Mouse (Mus musculus) lung, postnatal 36 days (tissue): ENCODE measurements at regions not wholly inside any gene's neighbourhood (a gene's known extent, or its start where the extent isn't known, plus 50 kb on each side); places are given as distances from the start of the nearest gene placed in this dataset.

Experiments
- DNase-seq: peaks from one replicate; pipeline ENCODE4 v3.0.0; 2022; ENCODE audit warnings: mixed read lengths

DNA sequence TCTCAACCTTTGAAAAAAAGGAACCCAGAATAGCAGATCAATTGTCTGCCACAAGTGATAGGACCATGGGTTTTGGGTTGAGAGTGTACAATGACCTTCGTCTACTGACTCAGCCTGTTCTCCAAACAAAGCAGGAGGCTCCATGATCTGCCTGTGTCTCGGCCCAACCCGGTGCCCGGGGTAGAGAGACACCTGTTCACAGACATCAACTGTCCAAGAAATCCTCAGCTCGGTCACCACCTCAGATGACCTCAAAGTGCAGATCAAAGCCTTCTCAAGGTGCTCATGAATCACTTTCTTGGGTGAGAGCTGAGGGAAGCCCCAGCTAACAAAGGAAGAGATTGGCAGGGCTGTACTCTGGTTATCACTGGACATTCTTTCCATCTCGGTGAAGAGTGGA lies 108.1 kb upstream of the Ctnnb1 start:
- DNase-seq = no peak

DNA sequence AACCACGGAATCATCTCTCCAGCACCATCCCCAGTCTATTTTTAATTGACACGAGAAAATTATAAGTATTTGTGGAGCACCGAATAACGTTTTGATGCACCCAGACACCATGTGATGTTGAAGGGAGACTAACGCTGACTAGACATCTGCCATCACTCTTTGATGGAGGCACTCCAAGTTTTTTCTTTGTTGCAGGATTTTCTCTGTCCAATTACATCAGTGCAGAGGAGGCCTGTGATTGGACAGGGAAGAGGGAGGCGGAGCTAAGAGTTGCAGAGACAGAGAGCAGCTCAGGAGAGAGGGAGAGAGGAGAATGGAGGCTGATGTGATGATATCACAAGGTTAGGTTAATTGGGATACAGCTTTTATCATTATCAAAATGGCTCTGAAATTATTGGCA lies 105.6 kb upstream of the Ctnnb1 start:
- DNase-seq = no peak

DNA sequence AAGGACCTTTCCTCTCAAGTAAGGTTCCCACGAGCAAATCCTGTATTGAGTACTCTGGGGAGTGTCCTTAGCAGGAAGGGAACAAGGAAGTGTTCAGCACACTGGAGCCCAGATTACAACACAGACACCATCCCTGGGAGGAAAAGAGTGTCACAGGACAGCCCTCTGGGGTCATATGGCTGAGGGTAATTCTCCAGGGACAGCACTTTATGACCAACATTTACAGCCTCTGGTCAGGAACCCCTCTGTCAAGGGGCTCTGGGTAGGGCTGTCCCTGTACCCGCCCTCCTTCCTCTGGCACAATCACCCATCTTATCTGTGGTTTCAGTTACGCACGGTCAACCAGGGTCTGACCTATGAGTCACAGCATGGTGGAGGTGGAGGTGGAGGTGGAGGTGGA lies 102.8 kb upstream of the Ctnnb1 start:
- DNase-seq = peak; percentile 55

DNA sequence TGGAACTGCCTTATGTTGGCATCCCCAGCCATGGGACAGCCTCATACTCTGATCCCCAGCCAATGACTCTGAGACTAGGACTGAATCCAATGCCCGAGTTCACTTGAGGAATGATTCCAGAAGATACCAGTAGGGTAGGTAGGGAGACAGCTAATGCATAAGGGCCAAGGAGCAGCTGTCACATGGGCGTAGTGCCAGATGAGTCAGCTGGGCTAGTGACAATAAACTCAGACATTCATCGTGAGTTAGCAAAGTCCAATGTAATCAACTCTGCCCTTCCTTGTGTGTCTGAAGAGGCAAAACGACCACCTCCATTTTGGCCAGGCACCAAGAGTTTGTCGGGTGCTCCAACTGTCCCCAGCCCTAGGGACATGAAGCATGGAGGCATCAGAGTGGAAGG lies 98.5 kb upstream of the Ctnnb1 start:
- DNase-seq = peak; percentile 70

DNA sequence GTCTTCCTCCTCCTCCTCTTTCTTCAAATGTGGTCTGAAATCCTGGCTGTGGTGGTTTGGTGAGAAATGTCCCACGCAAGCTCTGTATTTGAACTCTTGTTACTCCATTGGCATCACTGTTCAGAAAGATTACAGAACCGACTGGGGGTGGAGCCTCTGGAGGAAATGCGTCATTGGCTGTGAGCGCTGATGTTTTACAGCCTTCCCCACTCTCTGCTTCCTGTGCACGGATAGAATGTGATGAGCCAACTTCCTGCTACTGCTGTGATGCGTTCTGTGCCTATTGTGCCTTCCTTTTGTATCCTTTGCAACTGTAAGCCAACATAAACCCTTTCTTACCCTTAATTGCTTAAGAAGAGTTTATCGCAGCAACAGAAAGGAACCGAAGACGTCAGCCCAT lies 94.8 kb upstream of the Ctnnb1 start:
- DNase-seq = no peak

DNA sequence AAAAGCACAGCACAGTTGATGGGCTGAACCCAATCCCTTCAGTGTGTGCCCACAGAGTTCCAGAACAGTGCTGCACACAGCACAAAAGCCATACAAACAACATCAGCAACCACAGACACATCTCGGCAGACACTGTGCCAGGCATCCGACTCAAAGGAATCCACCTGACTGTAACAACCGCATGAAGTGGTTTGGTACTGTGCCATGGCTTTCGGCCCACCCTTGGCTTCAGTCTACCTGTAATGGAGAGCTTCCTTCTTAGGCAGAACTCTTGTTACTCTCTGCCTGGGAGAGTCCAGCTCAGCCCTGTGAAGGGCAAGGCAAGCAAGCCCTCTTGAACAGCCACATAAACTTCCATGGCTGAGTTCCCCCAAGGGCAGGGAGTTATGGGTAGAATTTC lies 93.4 kb upstream of the Ctnnb1 start:
- peak; percentile 50 for DNase-seq

DNA sequence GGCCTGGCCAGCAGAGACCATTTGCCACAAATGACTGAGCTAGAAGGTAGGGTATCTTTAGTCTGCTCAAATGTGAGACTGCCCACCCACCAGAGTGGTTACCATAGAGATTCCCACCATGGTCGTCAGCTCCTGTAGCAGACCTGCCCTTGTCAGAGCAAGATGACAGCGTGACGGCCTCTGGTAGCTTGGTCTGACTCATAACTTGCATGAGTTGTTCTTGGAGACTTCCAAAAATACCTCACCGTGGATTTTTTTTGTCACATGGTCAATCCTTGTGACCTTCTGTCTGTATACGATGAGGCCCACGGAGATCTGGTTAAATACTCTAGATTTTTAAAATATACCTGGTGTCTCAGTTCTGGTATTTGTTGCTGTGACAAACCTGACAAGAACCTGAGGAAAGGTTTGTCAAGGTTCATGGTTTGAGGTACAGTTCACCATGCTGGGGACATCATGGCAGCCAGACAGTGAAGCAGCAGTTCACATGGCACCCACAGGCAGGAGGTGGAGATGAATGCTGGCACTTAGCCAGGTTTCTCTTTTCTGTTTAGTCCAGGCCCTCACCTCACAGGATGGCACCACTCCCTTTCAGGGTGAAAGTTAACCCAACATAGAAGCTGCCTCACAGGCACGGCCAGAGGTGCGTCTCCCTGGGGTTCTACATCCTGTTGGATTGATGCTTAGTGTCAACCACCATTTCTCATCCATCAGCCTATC lies 91.4 kb upstream of the Ctnnb1 start:
- DNase-seq = no peak

DNA sequence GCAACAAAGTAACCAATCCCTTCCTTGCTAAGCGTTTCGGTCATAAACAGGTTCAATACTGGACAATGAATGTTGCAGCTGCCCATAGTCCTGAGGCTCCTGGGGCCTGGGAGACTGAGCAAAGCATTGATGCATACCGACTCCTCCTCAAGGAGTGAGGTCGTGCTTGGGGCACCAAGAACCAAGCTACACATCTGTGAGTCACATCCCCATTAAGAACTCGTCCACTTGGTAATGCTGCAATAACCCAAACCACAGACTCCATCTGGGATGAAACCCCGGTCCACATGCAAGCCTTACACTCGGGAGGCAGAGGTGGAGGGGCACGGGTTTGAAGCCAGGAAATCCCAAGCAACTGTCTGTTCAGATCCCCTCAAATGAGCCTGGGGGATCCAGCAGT lies 85.3 kb upstream of the Ctnnb1 start:
- no peak for DNase-seq

DNA sequence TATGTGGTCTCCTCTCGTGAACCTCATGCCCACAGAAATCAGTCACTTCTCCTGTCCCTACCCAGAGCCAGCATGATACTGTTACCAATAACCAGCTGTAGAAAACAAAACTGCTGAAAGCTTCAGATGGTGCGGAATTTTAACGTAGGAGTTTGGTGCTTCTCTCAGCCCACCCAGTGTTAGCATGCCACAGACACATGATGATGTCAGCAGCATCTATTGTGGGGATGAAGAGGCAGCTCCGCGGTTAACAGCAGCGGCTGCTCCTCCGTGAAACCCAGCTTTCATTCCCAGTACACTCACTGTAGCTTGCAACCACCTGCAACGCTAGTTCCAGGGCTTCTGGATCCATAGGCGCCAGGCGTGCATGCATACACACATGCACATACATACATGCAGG lies 83.5 kb upstream of the Ctnnb1 start:
- DNase-seq = no peak

DNA sequence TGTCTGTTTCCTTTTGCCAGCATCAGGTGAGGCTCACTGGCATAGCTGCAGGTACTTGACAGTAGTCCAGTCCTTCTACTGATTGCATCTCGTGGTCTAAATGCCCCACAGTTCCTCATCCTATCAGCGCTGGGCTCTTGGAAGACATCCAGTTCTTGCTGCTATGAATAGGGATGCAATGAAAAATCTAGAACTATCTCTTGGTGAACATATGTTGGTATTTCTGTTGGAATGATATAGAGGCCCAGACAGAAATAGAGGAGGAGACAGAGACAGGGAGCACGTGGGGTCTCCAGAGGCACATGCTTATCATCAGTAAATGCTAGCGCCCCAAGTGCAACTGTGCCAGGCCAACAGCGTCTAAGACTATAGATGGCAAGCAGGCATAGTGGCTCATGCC lies 81.4 kb upstream of the Ctnnb1 start:
- DNase-seq = no peak

DNA sequence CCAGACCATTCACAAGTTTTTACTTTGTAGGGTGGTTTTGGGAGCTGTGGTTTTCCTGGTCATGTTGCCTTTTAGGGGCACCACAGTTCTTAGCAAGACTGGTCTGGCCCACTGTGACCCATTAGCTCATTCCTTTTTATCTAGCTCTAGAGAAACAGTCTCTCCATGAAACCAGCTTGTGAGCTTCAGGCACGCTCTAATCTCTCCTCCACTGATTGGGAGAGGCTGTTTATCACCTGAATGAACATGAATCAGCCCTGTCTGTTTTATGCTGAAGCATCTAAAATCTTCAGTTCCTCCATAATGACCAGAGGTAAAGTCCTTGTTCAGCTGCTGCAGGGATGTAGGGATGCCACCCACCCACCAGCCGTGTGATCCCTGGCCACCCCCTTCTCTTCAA lies 80.1 kb upstream of the Ctnnb1 start:
- no peak for DNase-seq

DNA sequence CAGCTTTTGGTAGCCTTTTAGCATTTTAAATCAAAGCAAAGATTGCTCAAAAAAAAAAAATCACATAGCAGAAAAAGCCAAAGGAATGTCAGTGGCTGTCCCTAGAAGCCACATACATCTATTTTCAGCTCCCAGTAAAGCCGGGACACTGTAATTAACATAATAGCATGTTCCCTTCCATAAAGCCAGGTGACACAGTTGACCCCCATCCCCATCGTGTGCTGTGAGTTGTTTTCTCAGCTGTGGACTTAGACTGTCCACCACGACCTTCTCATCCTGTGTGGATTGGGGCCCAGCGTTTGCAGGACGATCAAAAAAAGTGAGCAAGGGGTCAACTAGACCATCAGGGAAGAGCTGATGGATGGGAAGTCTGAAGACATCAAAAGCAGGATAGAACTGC lies 78.9 kb upstream of the Ctnnb1 start:
- no peak for DNase-seq

DNA sequence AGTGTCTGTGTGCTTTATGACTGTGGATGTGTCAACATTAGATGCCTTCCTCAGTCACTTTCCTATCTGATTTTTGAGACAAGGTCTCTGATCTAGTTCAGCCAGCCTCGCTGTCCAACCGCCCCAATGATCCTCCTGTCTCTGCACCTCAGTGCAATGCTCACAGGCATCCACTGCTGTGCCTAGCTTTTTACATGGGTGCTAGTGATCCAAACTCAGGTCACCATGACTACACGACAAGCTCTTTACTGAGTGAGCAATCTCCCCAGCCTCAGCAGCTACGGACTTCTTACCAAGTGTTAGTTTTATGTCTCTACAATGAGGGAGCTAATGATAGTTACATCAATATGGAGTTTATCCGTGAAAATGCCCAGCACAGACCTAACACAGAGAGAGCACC lies 77.1 kb upstream of the Ctnnb1 start:
- no peak for DNase-seq

DNA sequence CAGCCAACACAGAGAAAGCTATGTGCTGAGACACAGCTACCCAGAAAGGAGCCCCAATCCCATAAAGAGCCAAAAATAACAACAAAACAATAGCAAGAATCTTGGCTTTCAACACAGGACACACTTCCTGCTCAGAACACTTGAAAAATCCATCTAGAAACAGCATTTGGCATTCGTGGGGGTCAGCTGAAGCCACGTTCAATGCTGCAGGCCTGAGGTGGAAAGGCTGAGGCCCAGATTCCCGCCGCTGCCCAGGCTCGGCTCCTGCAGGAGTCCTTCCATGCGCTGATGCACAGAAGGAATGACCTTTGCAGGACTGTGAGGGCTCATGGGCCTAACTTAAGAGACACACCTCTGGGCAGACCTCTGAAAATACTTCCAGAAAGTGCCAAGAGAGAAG lies 76.4 kb upstream of the Ctnnb1 start:
- DNase-seq = no peak

DNA sequence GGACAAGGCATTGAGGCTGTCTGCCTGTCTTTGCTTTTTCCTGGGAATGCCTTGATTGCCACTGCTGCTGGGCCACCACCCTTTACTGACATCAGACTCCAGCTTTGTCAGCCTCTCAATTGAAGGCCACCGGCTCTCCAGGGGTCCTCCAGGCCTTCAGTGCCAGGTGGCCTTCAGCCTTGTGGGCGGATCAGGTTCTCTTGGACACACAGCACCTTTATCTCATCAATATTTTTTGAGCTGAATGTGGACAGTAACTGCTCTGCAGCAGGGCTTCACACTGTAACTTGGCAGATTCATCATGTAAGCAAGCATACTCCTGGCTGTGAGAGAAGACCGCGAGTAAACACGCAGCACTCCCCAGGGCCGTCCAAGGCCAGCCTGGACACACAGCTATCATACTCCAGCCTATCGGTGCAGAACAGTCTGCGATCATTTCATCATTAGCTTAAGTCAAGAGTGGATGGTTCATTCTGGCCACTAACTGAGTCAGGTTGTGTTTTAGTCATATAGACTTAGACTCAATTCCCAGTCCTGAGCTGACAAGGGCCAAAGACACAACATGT lies 75.9 kb upstream of the Ctnnb1 start:
- DNase-seq = no peak

DNA sequence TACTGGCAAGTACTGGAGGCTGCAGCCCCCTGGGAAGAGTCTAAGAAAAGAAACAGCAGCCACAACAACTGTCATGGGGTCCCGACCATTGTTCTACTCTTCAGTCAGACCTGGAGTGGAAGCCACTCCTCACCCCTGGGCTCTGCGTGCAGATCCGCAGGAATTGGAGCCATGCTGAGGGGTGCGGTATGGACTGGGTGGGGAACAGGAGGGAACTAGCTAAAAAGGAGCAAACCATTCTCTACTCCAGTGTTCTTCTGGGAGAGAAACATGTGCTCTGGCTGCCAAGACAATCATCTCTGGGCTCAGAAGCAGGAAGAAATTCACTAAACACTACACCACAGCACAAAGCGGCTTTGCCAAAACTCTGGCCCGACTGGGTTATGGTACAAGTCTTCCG lies 74.7 kb upstream of the Ctnnb1 start:
- DNase-seq = no peak

DNA sequence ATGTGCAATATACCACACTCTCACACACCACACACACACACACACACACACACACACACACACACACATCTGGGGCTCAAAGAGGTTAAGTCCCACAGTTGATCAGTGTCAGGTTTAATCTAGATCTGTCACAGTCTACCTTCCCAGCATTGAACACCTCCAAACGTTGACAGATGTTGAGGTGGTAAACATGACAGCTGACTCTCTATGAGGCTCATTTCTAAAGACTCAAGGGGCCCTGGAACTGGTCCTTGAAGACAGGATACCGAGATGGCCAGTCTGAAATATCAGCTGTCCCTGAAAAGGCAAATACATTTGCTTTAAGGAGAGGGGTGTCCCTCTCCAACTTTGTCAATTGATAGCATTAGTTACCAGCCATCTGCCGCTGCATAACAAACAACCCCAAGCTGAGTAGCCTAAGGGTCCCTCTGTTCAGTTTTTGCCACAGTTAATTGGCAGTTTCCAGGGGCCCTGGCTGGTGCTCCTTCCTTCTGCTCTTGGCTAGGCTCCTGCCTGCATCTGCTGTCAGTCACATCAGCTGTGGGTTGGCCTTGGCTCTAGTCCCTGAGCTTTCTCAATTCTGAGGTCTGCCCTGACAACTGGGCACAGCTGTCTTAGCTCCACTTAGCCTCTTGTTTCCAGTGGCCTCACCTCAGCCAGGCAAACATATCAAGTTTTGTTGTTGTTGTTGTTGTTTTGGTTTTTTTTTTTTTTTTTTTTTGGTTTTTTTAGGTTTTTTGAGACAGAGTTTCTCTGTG lies 73.5 kb upstream of the Ctnnb1 start:
- peak; percentile 80 for DNase-seq

DNA sequence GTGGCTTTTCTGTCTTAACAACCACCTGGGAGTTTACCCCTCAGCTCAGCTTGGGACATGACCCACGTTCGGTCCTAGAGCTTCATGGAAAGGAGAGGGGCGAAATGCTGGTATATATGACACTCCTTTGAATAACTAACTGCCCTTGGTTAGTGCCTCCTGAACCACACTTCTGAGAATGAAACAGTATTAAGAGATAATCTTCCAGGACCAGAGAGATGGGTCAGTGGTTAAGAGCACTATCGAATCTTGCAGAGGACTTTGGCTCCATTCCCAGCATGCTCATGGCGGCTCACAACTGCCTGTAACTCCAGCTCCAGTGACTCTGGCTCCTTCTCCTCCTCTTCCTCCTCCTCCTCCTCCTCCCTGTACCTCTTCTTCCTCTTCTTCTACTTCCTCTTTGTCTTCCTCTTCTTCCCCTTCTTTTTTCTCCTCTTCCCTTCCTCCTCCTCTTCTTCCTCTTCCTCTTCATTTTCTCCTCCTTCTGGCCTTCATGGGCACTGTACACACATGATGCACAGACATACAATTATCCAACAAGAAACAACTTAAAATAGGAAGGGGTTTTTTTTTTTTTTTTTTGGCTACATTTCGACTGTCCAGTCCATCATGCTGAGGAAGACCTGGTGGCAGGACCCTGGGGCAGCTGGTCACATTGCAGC lies 71.0 kb upstream of the Ctnnb1 start:
- no peak for DNase-seq

DNA sequence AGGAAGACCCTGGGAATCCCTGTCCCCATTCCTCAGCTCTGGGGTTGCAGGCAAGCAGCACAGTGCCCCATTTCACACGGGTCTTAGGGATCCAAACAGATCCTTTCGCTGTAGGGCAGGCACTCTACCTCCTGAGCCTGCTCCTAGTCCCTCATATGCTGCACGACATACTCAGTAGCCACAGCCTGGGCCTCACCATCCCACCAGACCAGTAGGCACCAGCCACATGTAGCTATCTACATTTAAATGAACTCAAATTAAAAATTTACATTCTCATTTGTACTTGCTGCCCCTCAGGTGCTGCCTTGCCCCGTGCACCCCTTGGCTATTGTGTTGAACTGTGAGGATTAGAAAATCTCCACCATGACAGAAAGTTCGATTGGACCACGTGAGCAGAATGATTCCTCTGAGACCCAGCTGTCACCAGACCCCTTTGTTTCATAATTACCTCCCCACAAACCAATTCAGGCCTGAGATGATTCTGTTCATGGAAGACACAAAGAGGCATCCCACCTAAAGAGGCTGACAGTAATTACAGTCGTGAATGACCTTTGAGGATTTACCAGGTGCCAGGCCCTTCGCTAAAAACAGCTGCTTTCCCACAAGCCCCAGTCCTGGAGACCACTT lies 67.9 kb upstream of the Ctnnb1 start:
- no peak for DNase-seq

DNA sequence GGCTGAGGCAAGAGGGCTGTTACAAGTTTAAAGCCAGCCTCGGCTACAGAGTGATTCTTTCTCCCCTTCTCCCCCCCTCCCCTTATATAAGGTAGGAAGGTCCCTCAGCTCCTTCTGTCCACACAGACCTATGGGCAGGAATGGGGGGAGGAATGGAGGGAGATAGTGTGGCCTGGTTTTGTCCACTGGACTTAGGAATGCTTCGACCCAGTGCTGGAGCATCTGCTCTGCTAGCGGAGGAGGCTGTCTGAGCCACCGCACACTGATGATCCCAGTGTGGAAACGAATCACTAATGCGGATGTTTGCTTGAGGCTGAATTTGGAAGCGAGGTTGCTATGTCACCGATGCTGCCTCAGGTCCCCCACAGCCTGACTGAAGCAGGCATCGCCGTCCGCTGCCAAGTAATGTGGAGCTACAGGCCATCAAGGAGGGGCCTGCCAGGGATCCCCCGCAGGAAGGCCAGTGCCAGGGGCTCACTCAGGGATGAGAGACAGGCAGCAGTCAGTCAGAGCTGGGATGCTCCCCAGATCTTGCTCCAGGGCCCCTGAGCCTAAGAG lies 67.1 kb upstream of the Ctnnb1 start:
- DNase-seq = no peak

DNA sequence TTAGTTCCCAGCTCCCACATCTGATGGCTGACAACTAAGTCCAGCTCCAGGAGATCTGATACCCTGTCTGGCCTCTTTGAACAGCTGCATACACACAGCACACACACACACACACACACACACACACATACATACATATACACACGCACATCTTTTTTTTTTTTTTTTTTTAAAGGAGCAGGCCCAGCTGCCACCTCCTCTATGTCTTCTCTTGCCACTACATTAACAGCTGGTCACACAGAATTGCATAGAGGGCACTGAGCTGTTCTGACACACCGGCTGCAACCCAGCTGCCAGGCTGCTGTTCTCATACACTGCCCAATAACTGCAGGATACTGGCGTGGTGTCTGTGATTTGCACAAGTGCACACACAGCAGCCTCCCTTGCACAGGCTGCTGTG lies 64.6 kb upstream of the Ctnnb1 start:
- no peak for DNase-seq

DNA sequence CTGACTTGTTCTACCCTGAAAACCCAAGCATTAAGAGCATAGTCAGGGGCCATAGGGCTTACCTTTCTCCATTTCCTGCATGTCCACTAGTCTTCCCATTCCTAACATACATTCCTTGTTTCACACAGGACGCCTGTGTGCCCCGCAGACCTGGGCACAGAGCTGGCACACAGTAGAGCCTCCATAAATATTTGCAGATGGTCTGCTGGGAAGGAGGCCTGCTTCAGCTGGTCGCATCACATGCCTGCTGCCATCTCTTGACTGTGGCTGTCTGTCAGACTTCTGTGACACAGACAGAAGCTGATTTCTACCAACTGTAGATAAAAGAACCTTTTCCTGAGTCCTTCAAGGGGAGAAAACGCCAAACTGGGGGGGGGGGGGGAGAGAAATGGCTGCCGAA lies 62.8 kb upstream of the Ctnnb1 start:
- no peak for DNase-seq

DNA sequence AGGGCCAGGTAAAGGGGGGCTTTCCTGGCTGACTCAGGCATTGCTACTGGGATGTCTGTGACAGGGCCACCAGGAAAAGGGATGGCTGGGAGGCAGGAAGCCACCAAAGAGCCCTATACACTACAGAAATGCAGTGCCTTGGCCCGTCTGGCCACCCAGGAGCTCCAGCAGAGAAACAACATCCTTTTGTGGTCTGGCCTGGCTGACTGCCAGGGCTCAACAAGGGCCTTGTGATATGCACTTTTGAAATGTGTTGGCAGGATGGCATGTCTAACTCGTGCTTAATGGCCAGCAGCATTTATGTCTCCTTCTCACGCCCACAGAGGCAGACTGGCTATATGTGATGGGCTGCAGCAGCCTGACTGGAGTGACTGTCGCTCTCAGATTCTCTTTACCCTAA lies 62.3 kb upstream of the Ctnnb1 start:
- DNase-seq = peak; percentile 93
